Mouse (Mus musculus): Measurements from ENCODE around the gene Ccr10.

DNA sequence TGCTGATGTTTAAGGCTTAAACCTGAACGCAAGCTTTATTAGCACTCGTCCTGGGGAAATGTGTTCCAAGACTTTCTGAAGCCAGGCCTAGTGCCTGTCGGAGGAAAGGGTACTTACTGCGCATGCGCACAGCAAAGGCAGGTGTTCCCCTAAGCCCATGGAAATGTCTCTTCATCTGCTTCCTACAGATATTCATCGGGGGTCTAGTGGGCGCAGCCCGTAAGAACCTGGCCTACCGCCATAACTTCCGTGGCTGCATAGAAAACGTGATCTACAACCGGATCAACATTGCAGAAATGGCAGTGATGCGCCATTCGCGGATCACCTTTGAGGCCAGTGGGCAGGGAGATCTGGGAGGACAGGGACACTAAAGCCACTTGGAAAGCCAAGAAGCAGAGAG, 4.1 kb upstream of the Ccr10 start:
- TF ChIP-seq CTCF (IDR thresholded peaks at IDR 0.05; ENCODE audit: extremely low read depth, insufficient read depth, low read length) (no peak), POLR2A (IDR thresholded peaks at IDR 0.05; ENCODE audit: extremely low read depth, insufficient read depth, low read length) (no peak)

All from cortical plate, adult 2 months (tissue).